Mouse (Mus musculus): ENCODE data around the gene 4930404H24Rik.

The 4930404H24Rik gene

GRCm38 (mm10) chr2:153512416-153513323 lies 20.1 kb downstream of the 4930404H24Rik start:
- DNase-seq, result no peak

- DNase-seq, result no peak
Observed at GRCm38 (mm10) chr2:153513983-153514382, 21.4 kb downstream of the 4930404H24Rik start.

- DNase-seq, result no peak
Observed at GRCm38 (mm10) chr2:153514497-153515380, 22.1 kb downstream of the 4930404H24Rik start.

GRCm38 (mm10) chr2:153515582-153515981 lies 23.0 kb downstream of the 4930404H24Rik start:
- DNase-seq, result no peak

- no peak for DNase-seq
Observed at GRCm38 (mm10) chr2:153516961-153517360, 24.4 kb downstream of the 4930404H24Rik start.

GRCm38 (mm10) chr2:153520057-153520456 lies 27.5 kb downstream of the 4930404H24Rik start:
- no peak for DNase-seq

- no peak for DNase-seq
Observed at GRCm38 (mm10) chr2:153522270-153522669, 29.7 kb downstream of the 4930404H24Rik start.

GRCm38 (mm10) chr2:153523143-153523542 lies 30.6 kb downstream of the 4930404H24Rik start:
- DNase-seq, result no peak

GRCm38 (mm10) chr2:153523656-153524055 lies 31.1 kb downstream of the 4930404H24Rik start:
- no peak for DNase-seq

GRCm38 (mm10) chr2:153524727-153525126 lies 32.1 kb downstream of the 4930404H24Rik start:
- DNase-seq, result no peak

GRCm38 (mm10) chr2:153525906-153526311 lies 33.3 kb downstream of the 4930404H24Rik start:
- no peak for DNase-seq

- DNase-seq, result no peak
Observed at GRCm38 (mm10) chr2:153526850-153527530, 34.4 kb downstream of the 4930404H24Rik start.

- peak; percentile 58 for DNase-seq
Observed at GRCm38 (mm10) chr2:153527580-153528531, 35.3 kb downstream of the 4930404H24Rik start.

- peak; percentile 70 for DNase-seq
Observed at GRCm38 (mm10) chr2:153528571-153529364, 36.2 kb downstream of the 4930404H24Rik start.

GRCm38 (mm10) chr2:153529365-153529781 lies 36.8 kb downstream of the 4930404H24Rik start:
- DNase-seq, result peak; percentile 53

- DNase-seq, result peak; percentile 51
Observed at GRCm38 (mm10) chr2:153529931-153530766, 37.6 kb downstream of the 4930404H24Rik start, which contains the start of gene Nol4l. Nol4l (minus strand) TSS chr2:153529971.

GRCm38 (mm10) chr2:153530948-153531347 lies 38.4 kb downstream of the 4930404H24Rik start:
- no peak for DNase-seq

- no peak for DNase-seq
Observed at GRCm38 (mm10) chr2:153533981-153534380, 41.4 kb downstream of the 4930404H24Rik start.

GRCm38 (mm10) chr2:153538898-153539297 lies 46.3 kb downstream of the 4930404H24Rik start:
- no peak for DNase-seq
